Mouse (Mus musculus): ENCODE results near the gene Kcnk4.

Kcnk4 gene

DNA sequence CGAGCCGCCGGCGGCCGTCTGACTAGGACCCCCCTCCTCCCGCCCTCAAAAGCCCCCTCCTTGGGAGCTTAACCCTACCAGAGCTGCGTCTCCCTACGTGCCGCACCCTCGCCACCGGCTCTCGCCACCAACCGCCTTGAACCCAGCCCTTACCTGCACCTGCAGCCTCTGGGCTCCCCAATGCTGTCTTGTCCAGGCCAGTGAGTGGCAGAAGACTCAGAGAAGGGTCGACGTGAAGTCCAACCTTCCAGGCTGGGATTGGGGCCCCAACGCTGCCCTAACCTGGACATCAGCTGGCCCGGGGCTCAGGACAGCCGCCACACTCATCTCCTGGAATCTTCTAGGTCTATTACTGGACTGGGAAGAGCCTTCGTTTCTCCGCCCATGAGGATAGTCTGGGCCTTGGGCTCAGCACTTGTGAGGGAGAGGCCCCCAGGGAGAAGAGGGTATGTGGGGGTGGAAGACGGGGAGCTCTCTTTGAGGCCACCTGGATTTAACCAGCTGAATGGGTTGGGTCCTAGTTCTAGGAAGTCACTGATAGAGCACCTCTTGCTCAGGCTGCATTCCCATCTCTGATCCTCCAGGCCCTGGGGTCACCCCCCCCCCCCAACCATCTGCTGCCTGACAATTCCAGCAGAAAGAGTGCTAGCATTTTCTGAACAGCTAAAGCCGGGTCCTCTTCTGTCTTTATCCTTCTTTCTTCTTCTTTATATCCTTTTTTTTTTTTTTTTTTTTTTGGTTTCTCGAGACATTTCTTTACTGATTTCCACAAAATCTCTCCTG, at the start of gene Kcnk4:
Gene Kcnk4 (minus strand): TSS at position 321 of the 783 bp plus-strand sequence.
- DNase-seq (ENCODE audit: low spot score in 2 of 2) = no peak

GRCm38 (mm10) chr19:6983621-6984020, 49.3 kb upstream of the Kcnk4 start:
- DNase-seq (ENCODE audit: low spot score in 2 of 2) = no peak

DNA sequence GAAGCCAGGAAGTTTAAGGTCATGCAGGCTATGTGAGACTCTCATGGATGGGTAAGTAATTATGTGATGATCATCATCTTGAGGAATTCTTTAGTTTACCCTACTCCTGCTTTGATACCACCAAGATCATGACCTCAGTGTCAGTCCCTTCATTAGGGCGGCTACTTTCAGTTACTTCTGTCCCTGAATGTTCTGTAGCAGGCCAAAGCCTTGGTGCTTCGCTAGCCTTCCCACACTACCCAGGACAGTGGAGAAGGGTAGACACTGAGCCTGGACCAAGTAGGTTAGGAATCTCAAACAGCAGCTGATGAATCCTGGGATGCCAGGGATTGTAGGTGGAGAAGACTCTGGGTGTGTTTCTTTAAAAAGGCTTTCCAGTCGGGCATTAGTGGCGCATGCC, 47.1 kb upstream of the Kcnk4 start:
- no peak for DNase-seq (ENCODE audit: low spot score in 2 of 2)

DNA sequence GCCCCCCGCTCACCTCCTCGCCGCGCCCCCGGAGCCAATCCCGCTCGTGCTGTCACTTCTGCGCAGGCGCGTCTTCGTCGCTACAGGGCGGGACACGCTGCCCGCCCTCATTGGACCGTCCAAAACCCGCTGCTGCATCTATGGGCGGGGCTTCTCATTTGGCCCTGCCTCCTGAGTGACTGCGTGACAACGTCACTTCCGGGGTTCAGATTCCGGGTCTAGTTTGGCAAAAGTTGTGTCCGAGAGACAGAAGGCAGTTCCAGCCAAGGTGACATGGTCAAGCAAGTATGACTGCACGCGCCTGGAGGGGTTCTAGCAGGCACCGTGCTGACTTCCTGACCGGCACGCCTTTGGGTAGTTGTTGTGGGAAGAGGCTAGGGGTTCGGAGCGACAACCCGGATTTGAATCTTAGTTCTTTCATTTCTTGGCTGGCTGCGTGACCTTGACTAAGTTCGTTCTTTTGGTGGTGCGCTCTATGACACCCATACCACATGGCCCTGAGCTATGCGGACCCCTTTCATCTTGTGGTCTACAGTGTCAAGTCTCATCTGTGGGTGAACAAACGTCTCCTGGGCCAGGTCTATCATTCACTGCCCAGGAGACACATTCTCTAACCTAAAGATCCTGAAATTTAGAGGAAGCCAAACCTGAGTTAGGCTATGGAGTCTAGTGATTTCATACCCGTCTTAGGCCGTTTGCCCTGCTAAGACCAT, 46.2 kb upstream of the Kcnk4 start, which contains the start of gene Fkbp2:
Gene Fkbp2 (minus strand): TSS at position 121 of the 713 bp plus-strand sequence.
- peak; percentile 98 for DNase-seq (ENCODE audit: low spot score in 2 of 2)

DNA sequence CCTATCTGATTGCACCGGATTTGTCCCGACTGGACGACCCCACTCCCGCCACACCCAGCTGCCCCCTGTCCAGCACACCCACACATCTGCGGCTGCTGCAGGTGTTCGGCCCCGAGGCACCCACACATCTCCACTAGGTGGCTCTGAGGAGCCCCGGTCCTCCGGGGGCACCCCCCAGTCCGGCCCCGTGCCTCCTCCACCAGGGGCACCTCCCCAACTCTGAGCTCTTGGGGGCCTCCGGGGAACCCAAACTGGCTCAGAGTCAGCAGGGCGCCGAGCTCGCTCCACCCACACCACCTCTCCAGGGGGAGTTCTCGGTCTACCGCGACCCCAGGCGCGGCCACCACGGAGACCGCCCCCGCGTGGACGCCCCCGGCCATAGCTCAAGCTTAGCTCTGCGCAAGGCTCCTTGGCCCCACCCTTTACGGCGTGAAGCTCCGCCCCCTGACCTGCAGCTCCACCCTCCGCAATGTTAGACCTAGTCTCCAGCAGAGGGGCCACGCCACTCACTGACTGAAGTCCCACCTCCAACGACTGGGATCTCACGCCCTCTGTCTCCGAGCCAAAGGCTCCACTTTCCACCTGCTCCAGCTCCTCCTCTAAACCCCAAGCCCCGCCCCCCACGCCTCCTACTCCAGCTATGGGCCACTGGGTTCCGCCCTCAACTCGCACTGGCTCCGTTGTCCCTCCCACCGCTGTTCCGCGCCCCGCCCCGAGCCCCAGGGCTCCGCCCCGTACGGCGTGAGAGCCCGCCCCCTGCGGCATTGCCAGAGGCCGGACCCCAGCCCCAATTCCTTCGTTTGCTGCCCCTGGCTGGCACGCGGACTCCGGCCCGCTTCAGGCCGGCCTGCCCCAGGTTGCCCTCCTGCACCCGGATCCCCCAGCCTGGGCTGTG, 45.4 kb upstream of the Kcnk4 start:
- peak; percentile 99 to 100 for DNase-seq (ENCODE audit: low spot score in 2 of 2)

DNA sequence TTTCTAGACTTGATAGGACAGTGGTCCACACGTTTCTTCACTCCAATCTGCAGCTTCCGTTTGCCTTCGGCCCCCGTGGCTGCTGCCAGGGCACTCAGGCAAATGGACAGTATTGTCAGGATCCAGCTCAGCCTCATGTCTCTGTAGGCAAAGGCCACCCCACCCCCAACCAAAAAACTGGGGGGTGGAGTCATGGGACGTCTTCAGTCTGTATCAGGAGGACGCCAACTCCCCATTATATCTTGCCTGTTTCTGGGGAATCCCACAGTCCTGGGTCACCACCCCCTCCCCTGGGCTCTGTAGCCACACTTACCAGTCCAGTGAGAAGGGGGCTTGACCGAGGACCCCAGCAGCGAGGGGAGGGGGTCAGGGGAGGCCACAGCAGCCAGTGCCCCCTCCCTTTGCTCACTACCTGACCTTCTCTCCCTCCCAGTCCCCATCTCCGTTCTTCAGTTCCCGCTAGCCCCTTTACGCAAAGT, 44.7 kb upstream of the Kcnk4 start:
- DNase-seq (ENCODE audit: low spot score in 2 of 2) = no peak

DNA sequence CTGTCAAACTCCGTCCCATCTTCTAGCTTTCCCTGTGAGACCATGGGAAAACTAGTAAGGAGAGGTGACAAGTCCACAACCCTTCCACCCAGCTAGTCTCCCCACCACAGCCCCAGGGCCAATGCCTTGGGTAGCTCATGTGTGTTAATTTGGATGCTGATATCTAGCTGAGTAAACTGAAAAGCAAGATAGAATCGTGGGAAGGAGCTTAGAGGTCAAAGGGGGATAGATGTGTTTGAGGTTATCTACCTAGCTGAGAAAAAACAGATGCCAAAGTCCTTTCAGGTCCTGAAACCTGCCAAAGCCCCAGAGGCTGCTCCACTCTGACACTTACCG, 44.3 kb upstream of the Kcnk4 start:
- no peak for DNase-seq (ENCODE audit: low spot score in 2 of 2)

GRCm38 (mm10) chr19:6977759-6978638, 43.7 kb upstream of the Kcnk4 start:
- no peak for DNase-seq (ENCODE audit: low spot score in 2 of 2)

- peak in 1 of 2 experiments; percentile 59 for DNase-seq (ENCODE audit: low spot score in 2 of 2)
Measured at GRCm38 (mm10) chr19:6975537-6976521, 41.5 kb upstream of the Kcnk4 start, which contains the start of gene Plcb3. Gene Plcb3 (minus strand): TSS chr19:6976470.

DNA sequence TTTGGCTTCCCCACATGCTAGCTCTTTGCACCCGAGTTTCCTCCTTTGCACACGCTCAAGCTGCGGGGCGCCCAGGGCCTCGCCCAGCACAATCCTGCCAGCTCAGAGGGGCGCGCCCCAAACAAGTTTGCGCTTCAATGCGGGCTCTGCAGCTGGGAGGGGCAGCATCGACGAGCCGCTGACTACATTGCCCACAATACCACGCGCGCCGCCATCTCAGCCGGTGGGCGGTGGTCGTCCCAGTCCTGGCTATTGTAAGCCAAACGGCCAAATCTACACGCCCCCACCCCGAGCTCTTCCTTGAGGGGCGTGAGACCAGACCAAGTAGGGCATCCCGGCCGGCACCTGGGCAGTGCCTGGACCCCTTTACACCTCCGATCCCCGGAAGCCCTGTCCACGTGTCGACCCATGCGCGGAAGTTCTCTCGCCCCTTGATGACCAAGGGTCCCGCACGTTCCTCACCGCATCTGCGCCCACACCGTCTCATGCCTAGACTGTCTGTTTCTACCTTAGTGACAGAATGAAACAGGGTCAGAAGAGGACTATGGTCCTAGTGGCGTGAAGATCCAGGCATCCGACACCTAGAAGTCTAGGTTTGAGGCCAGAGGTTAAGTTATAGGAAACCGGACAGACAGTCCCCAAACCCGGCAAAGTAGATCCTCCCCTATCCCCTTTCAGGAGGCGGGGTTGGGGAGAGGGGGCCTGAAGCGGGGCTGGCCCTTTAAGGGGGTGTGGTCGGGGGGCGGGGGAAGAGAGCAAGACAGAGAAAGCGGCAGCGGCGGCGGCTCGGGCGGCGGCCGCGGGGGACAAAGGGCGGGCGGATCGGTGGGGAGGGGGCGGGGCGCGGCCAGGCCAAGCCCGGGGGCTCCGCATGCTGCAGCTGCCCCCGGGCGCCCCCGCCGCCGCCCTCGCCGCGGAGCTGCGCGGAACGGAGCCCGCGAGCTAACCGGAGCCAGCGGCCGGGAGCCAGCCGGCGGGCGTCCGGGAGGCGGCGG, 40.2 kb upstream of the Kcnk4 start, which contains the start of gene Ppp1r14b:
Gene Ppp1r14b (plus strand): TSS at position 758 of the 995 bp plus-strand sequence.
- DNase-seq (ENCODE audit: low spot score in 2 of 2) = peak; percentile 77 to 89

DNA sequence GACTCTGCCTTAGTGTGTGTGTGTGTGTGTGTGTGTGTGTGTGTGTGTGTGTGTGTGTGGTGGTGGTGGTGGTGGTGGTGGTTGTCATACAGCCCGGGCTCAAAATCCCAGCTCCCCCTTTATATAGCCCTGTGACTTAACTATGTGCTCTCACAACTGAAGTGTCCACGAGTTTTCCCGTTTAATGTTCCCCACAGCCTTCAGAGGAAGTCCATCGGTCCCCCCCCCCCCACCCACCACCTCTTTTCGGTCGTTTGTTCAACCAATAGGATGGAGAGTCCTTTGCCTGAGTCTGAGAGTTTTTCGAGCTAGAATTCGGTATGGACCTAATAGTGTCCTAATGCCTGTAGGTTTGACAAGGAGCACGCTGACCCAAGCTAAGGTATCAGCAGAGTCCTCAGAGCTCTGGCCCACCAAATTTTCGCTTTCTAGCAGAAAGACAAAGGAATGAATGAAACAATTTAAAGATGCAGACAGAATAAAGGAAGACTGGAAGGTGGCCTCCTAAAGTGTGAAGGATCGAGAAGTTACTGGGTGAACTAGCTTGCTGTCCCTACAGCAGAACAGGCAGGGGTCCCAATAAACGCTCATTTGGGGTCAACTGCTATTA, 39.4 kb upstream of the Kcnk4 start:
- DNase-seq (ENCODE audit: low spot score in 2 of 2) = no peak

- no peak for DNase-seq (ENCODE audit: low spot score in 2 of 2)
Measured at GRCm38 (mm10) chr19:6972247-6972917, 38.1 kb upstream of the Kcnk4 start.

DNA sequence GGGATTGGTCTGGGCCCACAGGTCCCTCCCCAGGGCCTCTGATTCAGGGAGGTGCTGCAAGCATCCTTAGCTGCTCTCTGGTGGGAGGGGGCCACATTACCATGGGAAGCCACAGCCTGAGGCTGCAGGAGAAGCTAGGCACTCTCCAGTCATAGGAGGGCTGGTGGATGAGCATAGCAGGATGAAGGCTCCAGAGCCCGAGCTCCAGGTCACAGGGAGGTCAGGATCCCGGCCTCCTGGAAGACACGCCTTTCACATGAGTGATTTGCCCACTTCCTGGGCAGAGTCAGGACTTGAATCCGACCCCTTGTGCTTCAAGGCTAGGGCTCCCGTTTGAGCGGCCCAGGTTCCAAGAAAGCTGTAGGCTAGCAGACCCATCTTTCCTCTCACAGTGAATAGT, 37.3 kb upstream of the Kcnk4 start:
- no peak for DNase-seq (ENCODE audit: low spot score in 2 of 2)

- DNase-seq (ENCODE audit: low spot score in 2 of 2) = no peak
Measured at GRCm38 (mm10) chr19:6970460-6971085, 36.3 kb upstream of the Kcnk4 start.

DNA sequence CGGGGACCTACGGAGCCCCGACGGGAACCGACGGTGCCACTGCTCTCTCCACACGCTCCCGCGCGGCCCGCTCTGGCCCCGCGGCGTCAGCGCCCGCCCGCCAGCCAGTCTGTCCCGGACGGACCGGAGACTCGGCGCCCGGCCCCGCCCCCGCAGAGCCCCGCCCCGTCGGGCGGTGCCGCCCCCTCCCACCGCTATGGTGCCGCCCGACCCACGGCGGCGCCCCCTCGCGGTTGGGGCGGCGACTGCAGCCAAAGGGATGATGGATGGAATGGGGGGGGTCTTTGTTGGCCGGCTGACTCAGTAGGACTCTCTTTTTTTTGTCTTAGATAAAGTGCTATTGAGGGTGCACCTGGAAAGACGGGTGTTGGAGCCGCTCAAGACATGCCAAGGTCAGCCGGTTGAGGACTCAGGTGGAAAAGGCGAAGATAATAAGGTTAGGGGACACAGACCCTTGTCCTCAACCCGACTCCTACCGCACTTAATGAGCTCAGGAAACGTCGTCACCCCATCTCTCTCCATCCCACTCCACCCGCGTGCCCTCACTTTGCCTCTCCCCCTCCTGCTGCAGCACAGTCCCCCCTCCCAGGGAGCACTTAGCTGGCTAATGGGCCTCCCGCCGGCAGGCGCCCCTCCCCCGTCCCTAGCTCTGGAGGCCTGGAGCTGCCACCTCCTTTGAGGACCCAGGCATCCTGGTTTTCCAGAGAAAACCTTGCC, 35.5 kb upstream of the Kcnk4 start:
- peak; percentile 75 to 78 for DNase-seq (ENCODE audit: low spot score in 2 of 2)

DNA sequence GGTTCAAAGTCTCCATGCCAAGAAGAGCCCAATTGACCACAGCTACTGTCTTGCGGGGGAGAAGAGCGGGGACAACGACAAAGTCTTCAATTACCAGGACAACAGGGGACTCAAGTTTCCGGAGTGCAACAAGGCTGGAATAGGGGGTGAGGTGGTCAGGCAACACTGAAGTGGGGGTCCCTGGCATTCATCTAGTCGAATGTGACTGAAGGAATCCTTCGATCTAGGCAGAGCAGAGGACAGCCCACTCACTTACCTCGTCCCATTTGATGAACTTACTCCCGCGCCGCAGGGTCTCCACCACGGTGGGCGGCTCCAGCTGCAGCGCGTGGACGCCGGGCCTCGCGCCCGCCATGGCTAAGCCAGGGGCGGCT, 35.0 kb upstream of the Kcnk4 start:
- DNase-seq (ENCODE audit: low spot score in 2 of 2) = no peak

Measured in urinary bladder, postnatal 4 days (tissue).